Mouse (Mus musculus): ENCODE measurements around the gene Laptm5. TPM values are rescaled to one million over a fixed set of nuclear protein-coding genes. Genes with fewer than 3 reads are reported as not detected.

The Laptm5 gene
- polyA plus RNA-seq, 1 experiment from 2014 or later: 21.6 TPM

DNA sequence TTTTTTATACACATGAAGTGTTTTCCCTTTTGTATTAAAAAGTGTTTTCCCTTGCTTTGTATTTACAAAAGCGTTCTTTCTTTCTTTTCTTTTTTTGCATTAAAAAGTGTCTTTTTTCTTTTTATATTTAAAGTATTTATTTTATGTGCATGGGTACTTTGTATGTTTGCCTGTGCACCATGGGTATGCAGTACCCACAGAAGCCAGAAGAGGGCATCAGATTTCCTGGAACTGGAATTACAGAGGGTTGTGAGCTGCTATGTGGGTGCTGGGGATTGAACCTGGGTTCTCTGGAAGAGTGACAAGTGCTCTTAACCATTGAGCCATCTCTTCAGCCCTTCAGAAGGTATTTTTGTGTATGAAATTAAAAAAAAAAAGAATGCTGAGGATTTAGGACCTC, 58.4 kb downstream of the Laptm5 start:
- H3K27me3 ChIP-seq (ENCODE audit: insufficient read depth, low read length): no peaks in the 10 kb centered on the region
- no peak overlapping the region for H3K27ac ChIP-seq (ENCODE audit: low read length)
- no peak overlapping the region for H3K4me3 ChIP-seq (ENCODE audit: low read length)
- no peak for ATAC-seq (ENCODE audit: low FRiP score, low TSS enrichment)
- H3K9ac ChIP-seq (replicated peaks; ENCODE audit: low read length): no peak overlapping the region
- H3K4me2 ChIP-seq (replicated peaks; ENCODE audit: low read depth, low read length): no peak overlapping the region
- WGBS: 96% methylated on average over 1 of the region's 1 CpGs
- H3K4me1 ChIP-seq (ENCODE audit: insufficient read depth, low read length): no peaks in the 10 kb centered on the region
- no peaks in the 10 kb centered on the region for H3K9me3 ChIP-seq (ENCODE audit: low read length)
- H3K36me3 ChIP-seq (ENCODE audit: insufficient read depth, low read length): no peaks in the 10 kb centered on the region

- H3K4me3 ChIP-seq (ENCODE audit: low read length): no peak overlapping the region
- ATAC-seq (ENCODE audit: low FRiP score, low TSS enrichment): no peak
- no peaks in the 10 kb centered on the region for H3K27me3 ChIP-seq (ENCODE audit: insufficient read depth, low read length)
- no peak overlapping the region for H3K9ac ChIP-seq (replicated peaks; ENCODE audit: low read length)
- no peaks in the 10 kb centered on the region for H3K4me1 ChIP-seq (ENCODE audit: insufficient read depth, low read length)
- no peak overlapping the region for H3K4me2 ChIP-seq (replicated peaks; ENCODE audit: low read depth, low read length)
- no peaks in the 10 kb centered on the region for H3K9me3 ChIP-seq (ENCODE audit: low read length)
- H3K27ac ChIP-seq (ENCODE audit: low read length): no peak overlapping the region
- no peaks in the 10 kb centered on the region for H3K36me3 ChIP-seq (ENCODE audit: insufficient read depth, low read length)
- 70% methylated on average over 5 of the region's 5 CpGs for WGBS
Measured at GRCm38 (mm10) chr4:130972421-130972829, 59.5 kb downstream of the Laptm5 start.

DNA sequence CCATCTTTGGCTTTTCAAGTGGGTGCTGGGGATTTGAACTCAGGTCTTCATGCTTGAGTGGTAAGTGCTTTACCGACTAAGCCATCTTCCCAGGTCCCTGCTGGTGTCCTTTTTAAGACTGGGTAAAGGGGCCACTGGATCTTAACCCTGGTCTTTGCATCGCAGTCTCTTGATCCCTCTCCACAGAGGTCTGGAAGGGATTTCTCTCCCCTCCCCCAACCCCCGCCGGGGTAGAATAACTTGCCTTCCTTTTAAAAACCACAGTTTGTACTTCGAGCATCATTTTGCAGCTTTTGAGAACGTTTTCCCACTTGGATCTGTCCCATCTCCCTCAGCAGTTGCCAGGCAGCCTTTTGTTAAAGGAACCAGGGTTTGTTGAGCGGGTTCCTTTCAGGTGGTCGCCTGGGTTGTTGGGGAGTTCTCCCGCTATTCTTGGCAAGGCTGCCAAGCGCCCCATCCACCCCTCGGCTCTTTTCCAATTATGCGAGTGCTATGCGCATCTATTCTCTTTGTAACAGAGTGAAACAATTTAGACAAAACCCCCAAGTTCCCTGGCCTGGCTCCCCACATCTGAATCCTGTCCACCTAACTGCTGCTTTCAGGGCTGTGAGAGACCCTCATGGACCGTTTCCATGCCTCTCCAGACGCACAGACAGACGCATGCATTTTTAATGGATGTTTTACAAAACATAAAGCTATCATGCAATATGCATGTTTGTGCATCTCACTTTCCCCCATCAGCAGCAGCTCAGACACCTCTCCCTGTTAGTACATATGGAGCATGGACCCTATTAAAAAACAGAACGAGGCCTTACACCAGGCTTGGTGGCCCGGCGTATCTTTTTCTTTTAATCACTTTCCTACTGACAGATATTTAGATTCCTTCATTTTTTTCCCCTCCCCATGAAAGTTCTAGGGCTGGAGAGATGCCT, 60.7 kb downstream of the Laptm5 start:
- Histone ChIP-seq H3K36me3 (ENCODE audit: insufficient read depth, low read length) (no peaks in the 10 kb centered on the region), H3K4me2 (replicated peaks; ENCODE audit: low read depth, low read length) (no peak overlapping the region), H3K9me3 (ENCODE audit: low read length) (no peaks in the 10 kb centered on the region), H3K4me3 (ENCODE audit: low read length) (no peak overlapping the region), H3K27me3 (ENCODE audit: insufficient read depth, low read length) (no peaks in the 10 kb centered on the region), H3K4me1 (ENCODE audit: insufficient read depth, low read length) (no peaks in the 10 kb centered on the region), H3K9ac (replicated peaks; ENCODE audit: low read length) (no peak overlapping the region), H3K27ac (ENCODE audit: low read length) (no peak overlapping the region)
- ATAC-seq (ENCODE audit: low FRiP score, low TSS enrichment): no peak
- 76% methylated on average over 19 of the region's 19 CpGs for WGBS

GRCm38 (mm10) chr4:130978981-130979380, 66.1 kb downstream of the Laptm5 start:
- no peak overlapping the region for H3K27ac ChIP-seq (ENCODE audit: low read length)
- 55% methylated on average over 3 of the region's 3 CpGs for WGBS
- H3K9ac ChIP-seq (replicated peaks; ENCODE audit: low read length): no peak overlapping the region

GRCm38 (mm10) chr4:130984416-130985182, 71.7 kb downstream of the Laptm5 start:
- ATAC-seq (ENCODE audit: low FRiP score, low TSS enrichment): no peak
- H3K9me3 ChIP-seq (ENCODE audit: low read length): no peaks in the 10 kb centered on the region
- no peaks in the 10 kb centered on the region for H3K27me3 ChIP-seq (ENCODE audit: insufficient read depth, low read length)
- H3K36me3 ChIP-seq (ENCODE audit: insufficient read depth, low read length): no peaks in the 10 kb centered on the region
- H3K4me3 ChIP-seq (ENCODE audit: low read length): no peak overlapping the region
- WGBS: 50% methylated on average over 17 of the region's 17 CpGs
- H3K4me1 ChIP-seq (ENCODE audit: insufficient read depth, low read length): no peaks in the 10 kb centered on the region
- H3K27ac ChIP-seq (ENCODE audit: low read length): no peak overlapping the region
- no peak overlapping the region for H3K4me2 ChIP-seq (replicated peaks; ENCODE audit: low read depth, low read length)
- H3K9ac ChIP-seq (replicated peaks; ENCODE audit: low read length): no peak overlapping the region

More at GRCm38 (mm10) chr4:130978981-130979380, 66.1 kb downstream of the Laptm5 start:
- Histone ChIP-seq H3K27me3 (ENCODE audit: insufficient read depth, low read length) (no peaks in the 10 kb centered on the region), H3K4me3 (ENCODE audit: low read length) (no peak overlapping the region), H3K4me1 (ENCODE audit: insufficient read depth, low read length) (no peaks in the 10 kb centered on the region), H3K36me3 (ENCODE audit: insufficient read depth, low read length) (no peaks in the 10 kb centered on the region), H3K4me2 (replicated peaks; ENCODE audit: low read depth, low read length) (no peak overlapping the region), H3K9me3 (ENCODE audit: low read length) (no peaks in the 10 kb centered on the region)
- no peak for ATAC-seq (ENCODE audit: low FRiP score, low TSS enrichment)

Other genes starting within 250 kb of the Laptm5 start
- gene Pum1, start 249.8 kb upstream of the Laptm5 start, polyA plus RNA-seq (2015; fragmentation: Nextera tagmentation; extraction: Ambion mirVana): 96.8 and 106 TPM in 2 replicates
- gene Sdc3, start 120.6 kb upstream of the Laptm5 start, polyA plus RNA-seq (2015; fragmentation: Nextera tagmentation; extraction: Ambion mirVana): 22.6 and 23.1 TPM in 2 replicates
- 0.52 and 0.59 TPM in 2 replicates for gene Matn1, start 31.3 kb downstream of the Laptm5 start, polyA plus RNA-seq (2015; fragmentation: Nextera tagmentation; extraction: Ambion mirVana)